Mouse (Mus musculus) heart, adult 18-20 months (tissue): ENCODE data around the gene Kif1b. TPM values are rescaled to one million over a fixed set of nuclear protein-coding genes. Genes with fewer than 3 reads are reported as not detected.

Source experiments
- DNase-seq, 2 experiments: peaks; one replicate each; pipeline ENCODE4 v3.0.0; 2021 to 2022; ENCODE audit warnings: mixed read lengths in 1 of 2
- total RNA-seq, 2 experiments: library from RNA; stranded (reverse); gene quantifications; 2 replicates each; pipeline ENCODE4 v1.2.3; 2021

Kif1b gene
- total RNA-seq, 2 experiments from 2014 or later: 154 to 180 TPM

DNA sequence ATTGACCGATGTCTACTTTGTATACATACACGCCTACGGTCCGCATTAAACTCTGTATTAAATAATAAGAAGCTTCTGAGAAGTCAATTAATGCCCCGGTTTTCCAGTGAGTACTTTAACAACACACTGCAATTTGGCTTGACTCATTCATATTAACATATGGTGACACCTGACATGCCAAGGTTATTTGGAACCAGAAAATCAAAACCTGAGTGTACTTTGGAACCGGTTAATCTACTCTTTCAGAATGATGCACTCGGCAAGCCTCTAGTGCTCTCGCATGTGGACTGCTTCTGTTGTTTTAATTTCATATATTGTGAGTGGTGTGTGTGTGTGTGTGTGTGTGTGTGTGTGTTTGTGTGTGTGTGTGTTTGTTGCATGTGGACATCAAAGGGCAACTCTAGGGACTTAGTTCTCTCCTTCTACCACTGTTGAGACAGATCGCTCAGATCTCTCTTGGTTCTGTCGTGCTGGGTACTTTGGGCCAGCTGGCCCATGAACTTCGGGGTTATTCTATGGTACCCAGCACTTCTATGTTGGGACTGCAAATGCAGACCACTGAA is 6.9 kb upstream of the Kif1b start:
- no peak for DNase-seq

DNA sequence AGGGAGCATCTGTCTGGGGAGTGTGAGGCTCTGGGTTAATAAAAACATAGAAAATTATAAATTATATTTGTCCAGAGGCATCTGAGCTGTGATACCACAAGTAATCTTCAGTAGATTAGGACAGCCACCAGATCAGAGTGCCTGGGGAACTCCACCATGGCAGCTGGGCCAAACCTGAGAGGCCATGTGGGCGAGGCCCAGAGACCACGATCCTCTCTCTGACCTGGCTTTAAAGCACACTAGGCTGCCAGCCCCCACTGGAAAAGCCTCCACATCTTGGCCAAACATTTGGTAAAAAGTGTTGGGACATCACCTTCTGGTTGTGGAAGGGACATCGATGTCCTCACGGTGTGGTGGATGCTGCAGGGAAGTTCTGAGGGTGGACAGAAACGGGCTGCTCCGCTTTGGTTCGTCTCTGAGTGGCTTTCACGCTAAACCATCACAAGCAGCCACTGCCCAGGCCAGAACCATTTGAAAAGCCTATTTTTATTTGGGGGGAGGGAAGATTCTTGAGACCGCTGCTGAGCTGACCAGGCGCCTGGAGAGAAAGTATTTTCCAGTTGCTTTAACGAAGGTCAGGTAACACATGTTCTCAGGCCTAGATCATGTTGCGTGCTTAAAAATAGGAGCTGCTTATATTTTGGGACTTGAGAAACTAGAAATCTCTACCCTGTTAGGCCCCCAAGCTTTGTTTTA is 6.2 kb upstream of the Kif1b start:
- DNase-seq: no peak

- DNase-seq: no peak
Observed at GRCm38 (mm10) chr4:149311996-149312395, 4.5 kb upstream of the Kif1b start.

- no peak for DNase-seq
Observed at GRCm38 (mm10) chr4:149308491-149308820, 963 bp upstream of the Kif1b start.

DNA sequence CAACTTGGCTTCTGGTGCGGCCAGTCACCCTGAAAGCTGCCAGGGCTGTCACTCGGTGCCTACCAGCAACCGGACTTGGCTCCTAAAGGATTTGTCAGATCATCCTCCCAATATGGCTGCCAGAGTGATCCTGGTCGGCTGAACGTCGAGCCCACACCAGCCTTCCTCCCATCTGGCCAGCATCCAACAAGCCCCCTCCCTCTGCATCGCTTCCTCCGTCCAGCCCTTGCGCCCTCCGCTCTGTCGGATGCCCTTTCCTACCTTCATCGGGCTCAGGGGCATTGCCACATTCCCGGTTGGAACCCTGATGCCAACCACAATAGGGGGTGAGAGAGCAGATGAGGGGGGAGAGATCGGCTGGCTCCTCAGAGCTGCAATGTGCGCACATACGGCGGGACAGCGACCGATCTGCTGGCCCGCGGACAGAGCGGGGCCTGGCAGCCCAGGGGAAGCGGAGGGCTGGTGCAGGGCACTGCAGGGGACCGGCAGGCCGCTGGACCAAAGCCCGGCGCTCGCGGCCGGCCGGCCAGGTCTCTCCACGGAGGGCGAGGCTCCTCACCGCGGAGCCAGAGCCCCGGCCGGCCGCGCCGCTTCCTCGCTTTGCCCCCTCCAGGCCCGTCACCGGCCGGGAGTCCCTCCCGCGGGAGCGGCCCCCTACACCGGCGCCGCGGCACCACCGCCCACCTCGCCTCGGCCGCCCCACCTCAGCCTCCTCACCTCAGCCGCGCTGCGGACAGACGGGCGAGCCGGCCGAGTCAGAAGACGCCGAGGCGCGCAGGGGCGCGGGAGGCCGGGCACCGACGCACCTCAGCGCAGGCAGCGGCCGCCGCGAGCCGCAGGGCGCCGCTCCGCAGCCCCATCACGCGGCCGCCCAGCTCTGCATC is 539 bp downstream of the Kif1b start:
- peak; percentile 88 to 90 for DNase-seq

GRCm38 (mm10) chr4:149305761-149306711 is 1.5 kb downstream of the Kif1b start:
- no peak for DNase-seq

DNA sequence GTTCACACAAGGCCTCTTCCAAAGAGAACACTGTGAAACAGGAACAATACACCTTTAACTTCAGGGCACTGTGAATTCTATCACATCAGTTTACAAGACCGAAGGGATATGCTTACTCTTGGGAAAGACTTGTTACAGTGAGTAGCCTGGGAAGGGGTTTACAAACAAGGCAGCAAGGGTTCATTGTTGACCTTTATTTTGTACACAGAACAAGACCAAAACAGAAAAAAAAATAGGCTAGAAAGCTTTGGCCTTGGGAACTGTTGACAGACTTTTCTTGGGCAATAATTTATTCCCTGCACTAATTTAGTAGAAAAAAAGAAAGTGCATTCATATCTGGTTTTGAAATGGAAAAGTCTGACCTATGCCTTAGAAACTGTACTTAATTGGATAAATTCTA is 3.0 kb downstream of the Kif1b start:
- no peak for DNase-seq

- DNase-seq: no peak
Observed at GRCm38 (mm10) chr4:149303502-149303901, 4.0 kb downstream of the Kif1b start.

- DNase-seq: no peak
Observed at GRCm38 (mm10) chr4:149302751-149303150, 4.7 kb downstream of the Kif1b start.

DNA sequence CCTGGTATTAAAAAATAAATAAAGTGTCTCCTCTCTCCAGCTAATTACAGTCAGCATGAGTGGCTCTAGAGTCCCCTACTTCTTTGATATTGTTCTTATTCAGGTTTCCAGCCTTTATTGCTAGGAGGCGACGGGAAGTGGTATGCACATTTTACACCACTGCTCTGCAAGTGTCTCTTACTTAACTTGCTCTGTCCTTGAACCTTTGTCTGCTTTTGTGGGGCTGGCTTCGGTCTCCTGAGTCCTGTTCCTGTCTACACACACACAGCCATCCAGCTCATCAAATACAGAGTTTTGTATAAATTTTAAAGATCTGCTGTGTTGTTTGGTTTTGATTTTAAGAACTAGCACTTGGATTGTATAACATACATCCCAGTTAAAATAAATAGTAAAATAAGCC is 5.4 kb downstream of the Kif1b start:
- DNase-seq: no peak

DNA sequence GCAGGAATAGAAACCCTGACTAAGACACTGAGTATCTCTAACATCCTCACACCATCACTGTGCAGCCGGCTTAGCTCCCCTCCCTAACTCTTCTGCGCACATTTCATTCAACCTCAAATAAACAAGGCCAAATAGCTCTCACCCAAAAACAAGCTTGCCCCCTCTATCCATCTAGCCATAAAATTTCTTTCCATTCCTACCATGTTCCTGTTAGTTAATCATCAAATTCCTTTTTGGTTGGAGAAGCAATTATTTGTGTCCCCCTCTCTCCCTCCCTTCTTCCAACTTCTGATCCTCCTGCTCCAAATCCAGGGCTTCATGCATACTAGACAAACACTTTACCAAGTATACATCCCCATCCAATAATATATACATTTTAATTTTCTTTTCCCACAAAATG is 11.0 kb downstream of the Kif1b start:
- no peak for DNase-seq

GRCm38 (mm10) chr4:149292984-149293383 is 14.5 kb downstream of the Kif1b start:
- no peak for DNase-seq

DNA sequence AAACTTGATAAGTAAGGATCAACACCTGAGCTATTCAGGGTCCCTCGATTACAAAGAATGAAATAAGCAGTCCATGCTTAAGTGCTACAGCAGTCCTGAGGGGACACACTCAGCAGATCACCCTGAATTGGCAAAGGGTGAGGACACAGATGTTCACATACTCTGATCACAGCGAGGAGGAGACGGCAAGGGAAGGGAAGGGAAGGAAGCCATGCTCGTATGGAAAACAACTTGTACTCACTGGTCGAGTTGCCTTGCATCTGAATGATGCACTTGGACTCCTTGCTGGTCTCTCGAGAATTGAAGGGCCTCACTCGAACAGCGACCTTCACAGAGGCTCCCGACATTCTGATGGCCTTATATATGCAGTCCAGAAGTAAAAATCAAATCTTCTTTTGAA is 16.4 kb downstream of the Kif1b start:
- DNase-seq: peak in 1 of 2 experiments; percentile 33

DNA sequence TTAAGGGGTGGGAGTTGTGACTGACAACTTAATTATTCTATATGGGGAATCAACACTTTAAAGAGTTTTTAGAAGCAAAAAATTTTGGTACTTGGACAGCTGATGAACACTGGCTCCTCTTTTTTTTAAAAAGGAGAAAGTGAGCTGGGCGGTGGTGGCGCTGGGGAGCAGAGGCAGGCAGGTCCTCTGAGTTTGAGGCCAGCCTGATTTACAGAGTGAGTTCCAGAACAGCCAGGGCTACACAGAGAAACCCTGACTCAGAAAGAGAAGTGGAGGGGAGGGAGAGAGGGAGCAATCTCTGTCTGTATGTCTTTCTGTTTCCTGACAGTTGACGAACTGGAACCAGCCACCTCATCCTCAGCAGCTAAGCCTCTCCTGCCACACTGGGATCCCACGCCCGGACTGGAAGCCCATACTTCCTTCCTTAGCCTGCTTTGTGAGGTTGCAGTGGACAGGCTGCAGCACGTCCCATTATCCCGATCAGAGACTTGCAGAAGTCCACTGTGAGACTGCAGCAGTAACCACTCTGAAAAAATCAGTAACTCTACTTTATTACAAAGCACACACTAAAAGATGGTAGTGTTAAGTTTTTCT is 17.2 kb downstream of the Kif1b start:
- DNase-seq: no peak

- no peak for DNase-seq
Observed at GRCm38 (mm10) chr4:149286287-149287137, 21.0 kb downstream of the Kif1b start.

- DNase-seq: no peak
Observed at GRCm38 (mm10) chr4:149285691-149286090, 21.8 kb downstream of the Kif1b start.

DNA sequence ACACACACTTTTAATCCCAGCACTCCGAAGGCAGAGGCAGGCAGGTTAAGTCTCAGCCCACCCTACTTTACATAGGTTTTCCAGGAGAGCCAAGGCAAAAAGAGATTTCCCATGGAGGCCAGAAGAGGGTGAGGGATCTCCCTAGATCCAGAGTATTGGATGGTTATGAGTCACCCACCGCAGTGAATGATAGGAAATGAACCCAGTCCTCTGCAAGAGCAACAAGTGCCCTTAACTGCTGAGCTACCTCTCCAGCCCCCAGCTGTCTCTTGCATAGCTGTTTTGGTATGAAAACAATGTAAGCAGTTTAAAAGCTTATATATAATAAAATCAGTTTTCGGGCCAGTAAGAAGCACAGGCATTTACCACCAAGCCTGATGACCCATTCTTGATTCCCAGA is 24.5 kb downstream of the Kif1b start:
- DNase-seq: no peak

DNA sequence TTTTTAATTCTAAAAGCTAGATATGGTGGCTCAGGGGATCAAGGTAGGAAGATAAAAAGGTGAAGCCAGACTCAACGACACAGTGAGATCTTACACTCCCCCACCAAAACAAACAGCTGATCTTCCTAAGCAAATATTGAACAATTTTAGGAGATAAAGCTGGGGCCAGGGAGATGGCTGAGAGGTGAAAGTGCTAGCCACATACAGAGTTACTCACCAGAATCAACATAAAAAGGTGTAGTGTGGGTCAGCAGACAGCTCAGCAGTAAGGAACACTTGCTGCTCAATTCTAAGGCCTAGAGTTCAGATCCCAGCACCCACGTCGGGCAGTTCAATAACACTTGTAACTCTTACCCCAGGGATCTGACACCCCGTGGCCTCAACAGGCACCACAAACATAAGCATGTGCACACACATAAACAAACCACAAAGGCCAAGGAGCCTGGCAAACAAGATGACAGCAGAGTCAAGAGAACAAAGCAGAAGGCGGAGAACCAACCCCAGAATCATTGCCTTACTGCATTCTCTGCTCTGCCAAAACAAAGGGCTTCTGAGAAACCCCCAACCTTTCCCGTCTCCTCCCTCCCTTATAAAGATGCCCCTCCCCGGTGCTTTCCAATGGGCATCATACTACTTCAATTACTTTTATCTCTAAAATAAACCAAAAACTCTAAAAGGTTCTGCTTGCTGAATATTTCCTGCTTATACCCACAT is 25.3 kb downstream of the Kif1b start:
- no peak for DNase-seq

DNA sequence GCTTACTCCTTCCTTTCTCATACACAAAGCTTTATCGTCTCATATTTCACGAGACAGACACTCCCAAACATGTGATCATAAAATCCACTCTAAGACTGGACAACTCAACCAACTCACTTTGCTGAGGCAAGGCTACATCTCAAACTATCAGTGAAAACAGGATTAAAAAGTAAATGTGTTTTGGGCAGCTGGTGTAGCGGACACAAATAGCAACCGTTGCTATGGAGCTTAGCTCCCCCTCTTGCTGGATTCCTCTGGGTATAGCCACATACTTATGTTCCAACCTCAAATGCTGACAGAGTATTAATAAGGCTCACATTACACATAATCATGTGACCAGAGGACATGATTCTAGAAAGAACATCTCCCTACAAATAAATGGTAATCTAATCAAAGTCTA is 29.9 kb downstream of the Kif1b start:
- peak; percentile 48 to 59 for DNase-seq

DNA sequence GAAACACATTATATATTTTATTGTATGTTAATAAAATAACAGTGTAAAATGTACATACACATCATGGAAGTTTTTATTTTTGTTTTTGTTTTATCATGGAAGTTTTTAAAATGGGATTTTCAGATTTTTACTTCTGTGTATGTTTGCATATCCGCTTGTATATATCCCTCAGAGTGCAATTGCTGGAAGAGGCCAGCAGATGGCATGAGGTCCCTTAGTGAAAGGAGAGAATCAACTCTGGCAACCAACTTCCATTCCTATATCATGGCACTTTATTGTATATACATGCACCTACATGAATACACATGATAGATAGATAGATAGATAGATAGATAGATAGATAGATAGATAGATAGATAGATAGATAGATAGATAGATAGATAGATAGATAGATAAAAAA is 34.4 kb downstream of the Kif1b start:
- DNase-seq: no peak
